Comparison of ENCODE assay signal across 8 mouse cellular contexts in the genomic region with DNA sequence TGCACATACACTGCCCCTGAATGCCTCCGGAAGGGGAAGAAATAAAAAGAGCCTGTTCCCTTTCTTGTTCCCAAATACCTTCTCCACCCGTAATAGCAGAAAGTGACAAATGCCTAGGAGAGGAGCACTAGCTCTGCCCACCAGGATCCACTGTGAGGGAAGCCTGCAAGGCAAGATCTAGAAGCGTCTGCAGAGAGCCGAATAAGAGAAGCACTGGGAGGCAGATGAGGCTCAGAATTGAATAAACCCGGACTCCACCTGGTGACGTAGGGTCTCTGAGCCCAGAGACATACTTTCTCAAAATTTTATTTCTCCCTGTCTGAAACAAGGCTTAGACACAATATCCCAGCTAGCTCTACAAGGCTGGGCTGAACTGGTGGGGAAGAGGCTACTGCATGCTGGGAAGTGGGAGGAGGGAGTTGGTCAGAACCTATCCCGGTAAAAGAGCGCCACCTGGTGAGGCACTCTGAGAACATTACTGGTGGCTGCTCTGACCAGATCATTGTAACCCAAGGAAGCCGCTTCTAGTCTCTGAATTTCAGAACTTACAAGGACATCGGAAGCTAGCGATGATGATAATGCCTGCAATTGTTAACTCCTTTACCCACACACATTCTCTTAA. TPM values are rescaled to one million over a fixed set of nuclear protein-coding genes. Genes with fewer than 3 reads are reported as not detected.
A peak's percentile ranks its signal among the peaks of the same experiment; 100 is the strongest.
DNase-seq lines count a peak whose midpoint lies in the region; ATAC-seq and TF ChIP-seq lines count a peak whose summit lies in the region.

No protein-coding gene starts in this region.

- no peaks in the 10 kb centered on the region for H3K9me3 ChIP-seq in ES-E14 (ENCODE audit: control insufficient read depth, insufficient read depth, low read depth, low read length)
- H3K9me3 ChIP-seq in forebrain, embryonic 16.5 days (ENCODE audit: control insufficient read depth, low read length) = no peaks in the 10 kb centered on the region
- H3K9me3 ChIP-seq in neural tube, embryonic 15.5 days (replicated peaks) = no peaks in the 10 kb centered on the region

- peaks cover 2 to 3% of the 10 kb centered on the region in 2 experiments; a peak in 2 of 4 replicates for H3K4me1 ChIP-seq in ES-E14 (ENCODE audit: control insufficient read depth in 2 of 2, insufficient read depth in 2 of 2, low read length in 2 of 2, poor library complexity in 1 of 2)
- 0 out of 2 replicates have a peak, but pooled peaks cover 4% of the 10 kb centered on the region for H3K4me1 ChIP-seq in forebrain, embryonic 16.5 days (replicated peaks; ENCODE audit: control insufficient read depth, insufficient read depth, low read length)
- H3K4me1 ChIP-seq in neural tube, embryonic 15.5 days = peaks cover 8% of the 10 kb centered on the region

- H3K4me3 ChIP-seq in ES-E14 (ENCODE audit: insufficient read depth in 1 of 2, low read depth in 1 of 2, low read length in 2 of 2, poor library complexity in 1 of 2, severe bottlenecking in 1 of 2) = no peak overlapping the region
- H3K4me3 ChIP-seq in forebrain, embryonic 16.5 days (replicated peaks; ENCODE audit: low read length) = no peak overlapping the region
- H3K4me3 ChIP-seq in neural tube, embryonic 15.5 days (replicated peaks) = peak overlapping the region; percentile 10; the same call in 1 of the 2 replicates

- peak overlapping the region; percentile 63; the same call in 1 of the 2 replicates for H3K9ac ChIP-seq in ES-E14 (ENCODE audit: insufficient read depth, low read depth, low read length, poor library complexity, severe bottlenecking)
- H3K9ac ChIP-seq in forebrain, embryonic 16.5 days (replicated peaks; ENCODE audit: low read depth, low read length) = 0 out of 2 replicates have a peak overlapping the region, but pooled peaks have one; percentile 6
- peak overlapping the region; percentile 20; the same call in 1 of the 2 replicates for H3K9ac ChIP-seq in neural tube, embryonic 15.5 days (replicated peaks)

- H3K4me2 ChIP-seq in forebrain, embryonic 16.5 days (ENCODE audit: low read length) = peak overlapping the region; percentile 21; the same call in 1 of the 2 replicates
- H3K4me2 ChIP-seq in neural tube, embryonic 15.5 days = peak overlapping the region; percentile 46

- ATAC-seq in forebrain, embryonic 16.5 days = peak; percentile 97
- ATAC-seq in neural tube, embryonic 15.5 days (ENCODE audit: low FRiP score) = peak; percentile 93

- DNase-seq in ES-E14 (ENCODE audit: low read depth, low spot score) = peak; percentile 84
- DNase-seq in cerebellum, adult 11-12 months = peak; percentile 85
- peak; percentile 84 to 86 for DNase-seq in heart, postnatal 36 days
- peak; percentile 82 to 96 for DNase-seq in layer of hippocampus, adult 18-20 months (ENCODE audit: low spot score in 2 of 2)
- peak; percentile 79 to 83 for DNase-seq in lung, adult 18-20 months
- DNase-seq in testis, postnatal 14 days (ENCODE audit: low spot score) = peak; percentile 81

- 33% methylated on average over 11 of the region's 11 CpGs for WGBS in forebrain, embryonic 16.5 days
- WGBS in neural tube, embryonic 15.5 days = 31% methylated on average over 11 of the region's 11 CpGs

- intact Hi-C loops in heart, postnatal 36 days (cut with DNase I) = loop anchor here (1.0 to 10.0 kb wide), 6 partner anchors 218 to 806 kb away; no protein-coding TSS in a partner anchor

- in situ Hi-C loops in ES-E14 (cut with MboI; ENCODE audit: low sequenced_read_pairs in 2 of 2, unreplicated experiment in 2 of 2) = loop anchor here (25.0 kb wide), 1 partner anchor 288 kb away; no protein-coding TSS in a partner anchor

- H3K36me3 ChIP-seq in ES-E14 (ENCODE audit: control insufficient read depth, insufficient read depth, low read length, poor library complexity, severe bottlenecking) = no peaks in the 10 kb centered on the region
- H3K36me3 ChIP-seq in forebrain, embryonic 16.5 days (ENCODE audit: control insufficient read depth, insufficient read depth) = no peaks in the 10 kb centered on the region
- H3K36me3 ChIP-seq in neural tube, embryonic 15.5 days = no peaks in the 10 kb centered on the region

- no peaks in the 10 kb centered on the region for H3K27me3 ChIP-seq in forebrain, embryonic 16.5 days (replicated peaks; ENCODE audit: control insufficient read depth, insufficient read depth, low read length)
- H3K27me3 ChIP-seq in neural tube, embryonic 15.5 days (replicated peaks) = no peaks in the 10 kb centered on the region

- H3K27ac ChIP-seq in ES-E14 (ENCODE audit: insufficient read depth, low read depth, low read length, poor library complexity, severe bottlenecking) = no peak overlapping the region
- no peak overlapping the region for H3K27ac ChIP-seq in forebrain, embryonic 16.5 days (ENCODE audit: low read length)
- H3K27ac ChIP-seq in neural tube, embryonic 15.5 days (replicated peaks) = peak overlapping the region; percentile 61

TF ChIP-seq in ES-E14, 5 proteins besides CTCF, POLR2A, EP300 and RAD21:
- TF ChIP-seq MAFK (IDR thresholded peaks at IDR 0.05; ENCODE audit: insufficient read depth, low read depth, low read length) (no peak), CHD2 (IDR thresholded peaks at IDR 0.05; ENCODE audit: low read depth, low read length) (no peak), ZC3H11A (IDR thresholded peaks at IDR 0.05; ENCODE audit: borderline replicate concordance, low read depth, low read length) (peak; percentile 97)

RNA-seq across cellular contexts. Expression of gene Thumpd3, which starts 45.2 kb away (rescaled TPM):
- 52.9 and 63.6 TPM in 2 replicates for total RNA-seq in ES-E14 (2012; rRNA removed)
- polyA plus RNA-seq in forebrain, embryonic 16.5 days (2015; fragmentation: Nextera tagmentation; extraction: Ambion mirVana) = 65.0 and 66.8 TPM in 2 replicates
- 10 to 100 TPM; 17.1 to 18.8 TPM for total RNA-seq in heart, postnatal 36 days (2021)
- 10 to 100 TPM; 30.0 to 30.3 TPM for total RNA-seq in layer of hippocampus, adult 18-20 months (2021)
- polyA plus RNA-seq in neural tube, embryonic 15.5 days (2015; fragmentation: Nextera tagmentation; extraction: Ambion mirVana) = 49.2 and 57.5 TPM in 2 replicates

RNA-seq across cellular contexts. Expression of gene Srgap3, which starts 53.7 kb away (rescaled TPM):
- total RNA-seq in ES-E14 (2012; rRNA removed) = 3.3 and 5.4 TPM in 2 replicates
- 32.2 and 37.2 TPM in 2 replicates for polyA plus RNA-seq in forebrain, embryonic 16.5 days (2015; fragmentation: Nextera tagmentation; extraction: Ambion mirVana)
- total RNA-seq in heart, postnatal 36 days (2021) = 1 to 10 TPM in 1 of 2 experiments, under 1 TPM in 1; 0.81 to 1.0 TPM
- 100 to 1,000 TPM; 276 to 280 TPM for total RNA-seq in layer of hippocampus, adult 18-20 months (2021)
- polyA plus RNA-seq in neural tube, embryonic 15.5 days (2015; fragmentation: Nextera tagmentation; extraction: Ambion mirVana) = 24.1 and 26.3 TPM in 2 replicates

Comparison
In these comparisons a context has a peak if more than half of its experiments do, and no peak if none do; other contexts are left out.
1. H3K9ac ChIP-seq: peak in every context shown above with its lines; median percentile 63 in ES-E14; 20 in neural tube, embryonic 15.5 days; 6 in forebrain, embryonic 16.5 days.
2. RNA of gene Srgap3, which starts 53.7 kb away (total RNA-seq): 276 to 280 TPM in layer of hippocampus, adult 18-20 months; 3.3 to 5.4 TPM in ES-E14 and 0.81 to 1.0 TPM in heart, postnatal 36 days; every median in the first group is over 10 times any median in the second.
3. Peak in every context shown above with its lines, with median percentiles within 50 percentile points of each other: DNase-seq.